Comparison of ENCODE assay signal across 8 mouse cellular contexts in the genomic region with DNA sequence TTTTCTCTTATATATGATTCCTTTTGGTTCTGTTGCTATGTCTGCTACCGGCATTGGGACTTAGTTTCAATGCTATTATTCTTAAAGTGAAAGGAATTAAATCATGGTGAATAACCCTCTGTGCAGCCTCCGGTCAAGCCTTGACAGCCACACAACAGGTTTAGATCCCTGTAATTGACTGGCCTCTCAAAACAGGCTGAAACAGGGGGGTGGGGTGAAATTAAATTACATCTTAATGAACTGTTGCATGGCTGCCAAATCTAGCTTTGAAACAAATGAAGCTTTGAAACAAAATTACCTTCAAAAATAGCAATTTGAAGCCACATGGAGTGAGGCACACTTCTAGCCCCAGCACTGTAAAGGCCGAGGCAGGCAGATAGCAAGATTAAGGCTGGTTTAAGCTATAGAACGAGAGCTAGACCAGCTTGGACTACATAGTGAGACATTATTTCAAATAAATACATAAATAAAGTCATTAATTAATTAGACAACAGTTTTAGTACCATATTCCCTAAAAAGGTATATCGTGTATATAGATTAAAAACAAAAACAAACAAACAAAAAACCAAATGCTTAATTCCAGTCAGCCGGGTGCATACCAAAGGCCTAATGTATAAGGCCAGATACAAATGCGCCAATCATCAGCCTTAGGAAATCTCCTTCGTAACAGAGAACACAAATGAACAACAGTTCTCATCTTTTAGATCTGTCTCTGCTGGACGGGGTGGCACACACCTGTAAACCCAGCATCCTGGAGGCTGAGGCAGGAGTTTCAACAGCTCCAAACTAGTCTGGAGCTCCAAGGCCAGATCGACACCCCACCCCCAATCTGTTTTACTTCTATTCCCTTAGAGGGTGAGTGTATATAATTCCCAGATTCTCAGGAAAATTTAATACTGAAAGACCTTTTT. TPM values are rescaled to one million over a fixed set of nuclear protein-coding genes. Genes with fewer than 3 reads are reported as not detected.
A peak's percentile ranks its signal among the peaks of the same experiment; 100 is the strongest.
DNase-seq lines count a peak whose midpoint lies in the region; ATAC-seq and TF ChIP-seq lines count a peak whose summit lies in the region.

No protein-coding gene starts in this region.

- peaks cover 16% of the 10 kb centered on the region for H3K4me1 ChIP-seq in forebrain, embryonic 16.5 days (replicated peaks; ENCODE audit: control insufficient read depth, insufficient read depth, low read length)
- no peaks in the 10 kb centered on the region for H3K4me1 ChIP-seq in liver, postnatal 0 days (ENCODE audit: insufficient read depth)

- no peaks in the 10 kb centered on the region for H3K9me3 ChIP-seq in forebrain, embryonic 16.5 days (ENCODE audit: control insufficient read depth, low read length)
- no peaks in the 10 kb centered on the region for H3K9me3 ChIP-seq in liver, postnatal 0 days (ENCODE audit: low read length)

- ATAC-seq in forebrain, embryonic 16.5 days: peak; percentile 27; the same call in 1 of the 2 replicates
- 0 out of 2 replicates have a peak, but pooled peaks have one; percentile 24 for ATAC-seq in liver, postnatal 0 days

- WGBS in forebrain, embryonic 16.5 days: 6% methylated on average over 10 of the region's 10 CpGs
- WGBS in liver, postnatal 0 days (ENCODE audit: insufficient replicate concordance): 53% methylated on average over 10 of the region's 10 CpGs

- no peaks in the 10 kb centered on the region for H3K36me3 ChIP-seq in forebrain, embryonic 16.5 days (ENCODE audit: control insufficient read depth, insufficient read depth)
- no peaks in the 10 kb centered on the region for H3K36me3 ChIP-seq in liver, postnatal 0 days (replicated peaks; ENCODE audit: insufficient read depth, low read length)

- peaks cover 43% of the 10 kb centered on the region for H3K27me3 ChIP-seq in forebrain, embryonic 16.5 days (replicated peaks; ENCODE audit: control insufficient read depth, insufficient read depth, low read length)
- 0 out of 2 replicates have a peak, but pooled peaks cover 4% of the 10 kb centered on the region for H3K27me3 ChIP-seq in liver, postnatal 0 days (ENCODE audit: insufficient read depth, low read length)

- intact Hi-C loops in left cerebral cortex, postnatal 4 days (cut with DNase I): no loop called here

- peak overlapping the region; percentile 49 for H3K4me2 ChIP-seq in forebrain, embryonic 16.5 days (ENCODE audit: low read length)
- peak overlapping the region; percentile 73 for H3K4me2 ChIP-seq in liver, postnatal 0 days (ENCODE audit: low read depth, low read length)

- no peak for TF ChIP-seq CTCF in liver, postnatal 0 days (IDR thresholded peaks at IDR 0.05; ENCODE audit: low read depth)

- no peak for TF ChIP-seq EP300 in liver, postnatal 0 days (IDR thresholded peaks at IDR 0.05; ENCODE audit: low read depth)

- H3K27ac ChIP-seq in forebrain, embryonic 16.5 days (ENCODE audit: low read length): peak overlapping the region; percentile 16
- H3K27ac ChIP-seq in liver, postnatal 0 days (ENCODE audit: low read depth): no peak overlapping the region

- peak overlapping the region; percentile 79 for H3K9ac ChIP-seq in forebrain, embryonic 16.5 days (replicated peaks; ENCODE audit: low read depth, low read length)
- H3K9ac ChIP-seq in liver, postnatal 0 days (replicated peaks): peak overlapping the region; percentile 64

- peak overlapping the region; percentile 68 for H3K4me3 ChIP-seq in forebrain, embryonic 16.5 days (replicated peaks; ENCODE audit: low read length)
- peak overlapping the region; percentile 56 for H3K4me3 ChIP-seq in liver, postnatal 0 days (ENCODE audit: low read depth, low read length)

- peak; percentile 35 to 38 for DNase-seq in cerebellum, postnatal 10 days
- no peak for DNase-seq in cerebellum, adult 11 months
- DNase-seq in 3T3-L1 (ENCODE audit: low read depth, low spot score): peak; percentile 69
- no peak for DNase-seq in liver, postnatal 0 days
- no peak for DNase-seq in right cerebral cortex, adult 18-20 months
- no peak for DNase-seq in left cerebral cortex, postnatal 4 days
- no peak for DNase-seq in ovary, postnatal 36 days (ENCODE audit: low spot score)

RNA-seq across cellular contexts. Expression of a gene that starts 1.0 kb away (rescaled TPM):
- polyA plus RNA-seq in forebrain, embryonic 16.5 days (2015; fragmentation: Nextera tagmentation; extraction: Ambion mirVana): 10.4 and 11.6 TPM in 2 replicates
- polyA plus RNA-seq in liver, postnatal 0 days (2015; fragmentation: Nextera tagmentation; extraction: Ambion mirVana): 0.62 and 0.67 TPM in 2 replicates
- total RNA-seq in left cerebral cortex, postnatal 4 days (2021): 10 to 100 TPM; 22.7 to 23.7 TPM

RNA-seq across cellular contexts. Expression of a gene that starts 22.8 kb away (rescaled TPM):
- 13.5 and 16.1 TPM in 2 replicates for polyA plus RNA-seq in forebrain, embryonic 16.5 days (2015; fragmentation: Nextera tagmentation; extraction: Ambion mirVana)
- 0.46 and 0.53 TPM in 2 replicates for polyA plus RNA-seq in liver, postnatal 0 days (2015; fragmentation: Nextera tagmentation; extraction: Ambion mirVana)
- 10 to 100 TPM; 17.3 to 18.4 TPM for total RNA-seq in left cerebral cortex, postnatal 4 days (2021)

RNA-seq across cellular contexts. Expression of a gene that starts 58.9 kb away (rescaled TPM):
- polyA plus RNA-seq in forebrain, embryonic 16.5 days (2015; fragmentation: Nextera tagmentation; extraction: Ambion mirVana): 30.5 and 30.6 TPM in 2 replicates
- polyA plus RNA-seq in liver, postnatal 0 days (2015; fragmentation: Nextera tagmentation; extraction: Ambion mirVana): 6.5 and 8.5 TPM in 2 replicates
- 10 to 100 TPM; 24.8 to 26.6 TPM for total RNA-seq in left cerebral cortex, postnatal 4 days (2021)

Comparison
In these comparisons a context has a peak if more than half of its experiments do, and no peak if none do; other contexts are left out.
1. DNase-seq: peak in cerebellum, postnatal 10 days (2 of 2) and 3T3-L1 (single experiment); none in cerebellum, adult 11 months (single experiment), liver, postnatal 0 days (single experiment), right cerebral cortex, adult 18-20 months (single experiment), left cerebral cortex, postnatal 4 days (single experiment) and ovary, postnatal 36 days (single experiment).